Mouse (Mus musculus) Muller cell, postnatal 12 days (primary cell): Measurements from ENCODE around the gene Zbtb20.

Experiments used
- DNase-seq: peaks from one replicate; pipeline ENCODE4 v3.0.0-alpha.2; 2015; ENCODE audit errors: inconsistent ontology term

The Zbtb20 gene

GRCm38 (mm10) chr16:43190390-43190789, 314.7 kb downstream of the Zbtb20 start:
- no peak for DNase-seq

GRCm38 (mm10) chr16:43191060-43191850, 315.6 kb downstream of the Zbtb20 start:
- DNase-seq = no peak

GRCm38 (mm10) chr16:43193631-43194239, 318.1 kb downstream of the Zbtb20 start:
- DNase-seq = no peak

GRCm38 (mm10) chr16:43217336-43218006, 341.8 kb downstream of the Zbtb20 start:
- no peak for DNase-seq

- no peak for DNase-seq
These were observed 343.7 kb downstream of the Zbtb20 start for GRCm38 (mm10) chr16:43219367-43219766.

- peak; percentile 44 for DNase-seq
These were observed 345.6 kb downstream of the Zbtb20 start for GRCm38 (mm10) chr16:43221313-43221712.

GRCm38 (mm10) chr16:43230253-43230652, 354.6 kb downstream of the Zbtb20 start:
- DNase-seq = no peak

- DNase-seq = no peak
These were observed 358.6 kb downstream of the Zbtb20 start for GRCm38 (mm10) chr16:43234249-43234648.

GRCm38 (mm10) chr16:43235317-43235716, 359.6 kb downstream of the Zbtb20 start:
- no peak for DNase-seq

- DNase-seq = peak; percentile 76
These were observed 360.1 kb downstream of the Zbtb20 start for GRCm38 (mm10) chr16:43235721-43236159.

- no peak for DNase-seq
These were observed 361.9 kb downstream of the Zbtb20 start for GRCm38 (mm10) chr16:43237551-43237950.

- peak; percentile 78 for DNase-seq
These were observed 371.3 kb downstream of the Zbtb20 start for GRCm38 (mm10) chr16:43247026-43247425.

- peak; percentile 92 for DNase-seq
These were observed 377.4 kb downstream of the Zbtb20 start for GRCm38 (mm10) chr16:43253077-43253476.

GRCm38 (mm10) chr16:43253746-43254145, 378.1 kb downstream of the Zbtb20 start:
- peak; percentile 9 for DNase-seq

- DNase-seq = no peak
These were observed 380.7 kb downstream of the Zbtb20 start for GRCm38 (mm10) chr16:43256191-43256899.

GRCm38 (mm10) chr16:43256900-43257281, 381.2 kb downstream of the Zbtb20 start:
- DNase-seq = peak; percentile 52

- no peak for DNase-seq
These were observed 383.8 kb downstream of the Zbtb20 start for GRCm38 (mm10) chr16:43259466-43259865.

GRCm38 (mm10) chr16:43260862-43261261, 385.2 kb downstream of the Zbtb20 start:
- peak; percentile 56 for DNase-seq

GRCm38 (mm10) chr16:43274057-43274595, 398.4 kb downstream of the Zbtb20 start:
- no peak for DNase-seq

GRCm38 (mm10) chr16:43276764-43277163, 401.1 kb downstream of the Zbtb20 start:
- no peak for DNase-seq

GRCm38 (mm10) chr16:43286319-43286718, 410.6 kb downstream of the Zbtb20 start:
- peak; percentile 43 for DNase-seq
